Mouse (Mus musculus) MEL (cell line): ENCODE measurements around the gene Wdr1. TPM values are rescaled to one million over a fixed set of nuclear protein-coding genes. Genes with fewer than 3 reads are reported as not detected.

Source experiments
- DNase-seq: peaks from one replicate; pipeline ENCODE4 v3.0.0; 2011; ENCODE audit warnings: low read depth, low spot score
- H3K27ac ChIP-seq: 2 replicates; pipeline ENCODE4 v1.5.1; 2012; ENCODE audit warnings: low read depth, mild to moderate bottlenecking, control low read depth, low read length, moderate library complexity; ENCODE audit not compliant: control insufficient read depth
- H3K27me3 ChIP-seq, 2 experiments: fragments of 150-350 bp in 1 of 2; sonication (generic) in 1 of 2; 2 replicates each; pipeline ENCODE4 v1.6.1; 2012; ENCODE audit warnings: low read length in 2 of 2, mild to moderate bottlenecking in 2 of 2, improper control_type of control experiment in 1 of 2, moderate library complexity in 1 of 2; ENCODE audit not compliant: insufficient read depth in 2 of 2, control insufficient read depth in 1 of 2
- H3K36me3 ChIP-seq, 2 experiments: 2 replicates each; pipeline ENCODE4 v1.6.1; 2012 to 2014; ENCODE audit warnings: low read length in 2 of 2, improper control_type of control experiment in 1 of 2, inconsistent platforms in 1 of 2, mild to moderate bottlenecking in 1 of 2; ENCODE audit not compliant: insufficient read depth in 2 of 2, control insufficient read depth in 1 of 2
- H3K4me1 ChIP-seq, 2 experiments: fragments of 150-350 bp in 1 of 2; sonication (generic) in 1 of 2; 2 replicates each; pipeline ENCODE4 v1.6.1; 2012; ENCODE audit warnings: low read length in 2 of 2, improper control_type of control experiment in 1 of 2, mild to moderate bottlenecking in 1 of 2; ENCODE audit not compliant: insufficient read depth in 2 of 2, control insufficient read depth in 1 of 2
- H3K4me3 ChIP-seq, 2 experiments: fragments of 150-350 bp in 1 of 2; sonication (generic) in 1 of 2; 2 replicates each; pipeline ENCODE4 v1.5.1; 2012; ENCODE audit warnings: low read depth in 2 of 2, low read length in 2 of 2, mild to moderate bottlenecking in 2 of 2, moderate library complexity in 2 of 2, control low read depth in 1 of 2, improper control_type of control experiment in 1 of 2; ENCODE audit not compliant: control insufficient read depth in 1 of 2, insufficient read depth in 1 of 2
- H3K79me2 ChIP-seq: 2 replicates; pipeline ENCODE4 v1.6.1; 2012; ENCODE audit warnings: mild to moderate bottlenecking, low read length, moderate library complexity; ENCODE audit not compliant: control insufficient read depth, poor library complexity, insufficient read depth
- H3K9ac ChIP-seq: 2 replicates; pipeline ENCODE4 v1.6.1; 2012; ENCODE audit warnings: low read depth, mild to moderate bottlenecking, control low read depth, low read length, moderate library complexity; ENCODE audit not compliant: control insufficient read depth, poor library complexity, severe bottlenecking
- H3K9me3 ChIP-seq: fragments of 150-350 bp; sonication (generic); replicated peaks from 2 replicates; pipeline ENCODE4 v1.6.1; 2012; ENCODE audit warnings: mild to moderate bottlenecking, low read length, improper control_type of control experiment, moderate library complexity; ENCODE audit not compliant: insufficient read depth
- E2F4 ChIP-seq: IDR thresholded peaks from 2 replicates; pipeline ENCODE4 v1.6.1; 2011; ENCODE audit warnings: low read depth, low read length, improper control_type of control experiment, borderline replicate concordance
- EP300 ChIP-seq, 2 experiments: IDR thresholded peaks; 2 replicates each; pipeline ENCODE4 v1.6.1; 2011; ENCODE audit warnings: improper control_type of control experiment in 2 of 2, low read length in 2 of 2, low read depth in 1 of 2, mild to moderate bottlenecking in 1 of 2
- GABPA ChIP-seq: IDR thresholded peaks from 2 replicates; pipeline ENCODE4 v1.6.1; 2012; ENCODE audit warnings: low read depth, mild to moderate bottlenecking, inconsistent platforms, low read length, improper control_type of control experiment, moderate library complexity
- JUND ChIP-seq: IDR thresholded peaks from 2 replicates; pipeline ENCODE4 v1.6.1; 2011; ENCODE audit warnings: low read depth, mild to moderate bottlenecking, improper control_type of control experiment, low read length
- KAT2A ChIP-seq: conservative IDR thresholded peaks from 2 replicates; pipeline ENCODE4 v1.6.1; 2012; ENCODE audit warnings: low read depth, low read length, improper control_type of control experiment, inconsistent platforms
- MAFK ChIP-seq: IDR thresholded peaks from 2 replicates; pipeline ENCODE4 v1.6.1; 2011; ENCODE audit warnings: low read depth, mild to moderate bottlenecking, low read length, improper control_type of control experiment, borderline replicate concordance
- MAZ ChIP-seq: IDR thresholded peaks from 2 replicates; pipeline ENCODE4 v1.6.1; 2012; ENCODE audit warnings: low read depth, mild to moderate bottlenecking, inconsistent platforms, low read length, improper control_type of control experiment
- MEF2A ChIP-seq: IDR thresholded peaks from 2 replicates; pipeline ENCODE4 v1.6.1; 2014; ENCODE audit warnings: low read depth, mild to moderate bottlenecking, inconsistent platforms, low read length, improper control_type of control experiment; ENCODE audit not compliant: poor library complexity, insufficient replicate concordance, severe bottlenecking; ENCODE audit errors: extremely low read depth
- MXI1 ChIP-seq: IDR thresholded peaks from 2 replicates; pipeline ENCODE4 v1.6.1; 2011; ENCODE audit warnings: mild to moderate bottlenecking, low read depth, low read length, improper control_type of control experiment
- MYB ChIP-seq: IDR thresholded peaks from 2 replicates; pipeline ENCODE4 v1.6.1; 2011; ENCODE audit warnings: mild to moderate bottlenecking, low read depth, low read length, improper control_type of control experiment
- NELFE ChIP-seq: IDR thresholded peaks from 2 replicates; pipeline ENCODE4 v1.6.1; 2011; ENCODE audit warnings: low read depth, low read length, improper control_type of control experiment
- POLR2A ChIP-seq, 2 experiments: IDR thresholded peaks; 2 replicates each; pipeline ENCODE4 v1.6.1; 2011 to 2012; ENCODE audit warnings: low read length in 2 of 2, mild to moderate bottlenecking in 2 of 2, control low read depth in 1 of 2, improper control_type of control experiment in 1 of 2, low read depth in 1 of 2, moderate library complexity in 1 of 2; ENCODE audit not compliant: control insufficient read depth in 1 of 2, insufficient read depth in 1 of 2, poor library complexity in 1 of 2
- POLR2AphosphoS5 ChIP-seq: IDR thresholded peaks from 2 replicates; pipeline ENCODE4 v1.6.1; 2012; ENCODE audit warnings: low read depth, borderline replicate concordance, mild to moderate bottlenecking, inconsistent platforms, low read length, moderate library complexity, mixed read lengths
- RAD21 ChIP-seq: IDR thresholded peaks from 2 replicates; pipeline ENCODE4 v1.6.1; 2011; ENCODE audit warnings: mild to moderate bottlenecking, low read depth, low read length, improper control_type of control experiment
- TAL1 ChIP-seq: IDR thresholded peaks from 2 replicates; pipeline ENCODE4 v1.6.1; 2012; ENCODE audit warnings: mild to moderate bottlenecking, inconsistent platforms, low read length, moderate library complexity, mixed read lengths
- TCF12 ChIP-seq: IDR thresholded peaks from 2 replicates; pipeline ENCODE4 v1.6.1; 2014; ENCODE audit warnings: low read depth, mild to moderate bottlenecking, inconsistent platforms, low read length, improper control_type of control experiment, moderate library complexity
- UBTF ChIP-seq: IDR thresholded peaks from 2 replicates; pipeline ENCODE4 v1.6.1; 2012; ENCODE audit warnings: low read depth, mild to moderate bottlenecking, inconsistent platforms, low read length, improper control_type of control experiment, moderate library complexity, borderline replicate concordance; ENCODE audit not compliant: insufficient read depth
- ZKSCAN1 ChIP-seq: IDR thresholded peaks from 2 replicates; pipeline ENCODE4 v1.6.1; 2012; ENCODE audit warnings: low read depth, mild to moderate bottlenecking, inconsistent platforms, low read length, improper control_type of control experiment, moderate library complexity
- ZNF384 ChIP-seq: IDR thresholded peaks from 2 replicates; pipeline ENCODE4 v1.6.1; 2012; ENCODE audit warnings: low read depth, mild to moderate bottlenecking, inconsistent platforms, low read length, improper control_type of control experiment
- polyA plus RNA-seq, 2 experiments: library from polyadenylated mRNA; stranded (reverse) in 1 of 2; unstranded in 1 of 2; fragments of >175 nt in 1 of 2; fragments of >200 nt in 1 of 2; gene quantifications; 2 replicates each; pipeline versions ENCODE4 v1.2.1 to v1.2.4; 2012; ENCODE audit warnings: low replicate concordance in 2 of 2, low read depth in 1 of 2; ENCODE audit not compliant: insufficient read length in 2 of 2, insufficient read depth in 1 of 2, missing spikeins in 1 of 2
- total RNA-seq: library from RNA; depleted of rRNA; stranded (reverse); fragments of 300-350 nt; gene quantifications from 2 replicates; pipeline ENCODE4 v1.2.3, GENCODE M21; 2012

The Wdr1 gene
- total and polyA plus RNA-seq, 3 experiments, result 144 to 174 TPM; not detected in 1

- Histone ChIP-seq H3K27me3 (no peaks in the 10 kb centered on the region), H3K9me3 (no peaks in the 10 kb centered on the region), H3K4me3 (no peak overlapping the region), H3K36me3 (peaks cover 0 to 25% of the 10 kb centered on the region in 2 experiments; a peak in 2 of 4 replicates), H3K27ac (no peak overlapping the region), H3K9ac (no peak overlapping the region), H3K79me2 (peaks cover 35% of the 10 kb centered on the region), H3K4me1 (peaks cover 0 to 6% of the 10 kb centered on the region in 2 experiments; a peak in 2 of 4 replicates)
- peak; percentile 34 for DNase-seq
- TF ChIP-seq TAL1, result no peak
- no peak for TF ChIP-seq EP300 (IDR thresholded peaks at IDR 0.05; ENCODE audit: low read depth in 1 of 2, low read length in 2 of 2)
- no peak for TF ChIP-seq NELFE
- TF ChIP-seq JUND, result no peak
Observed at GRCm38 (mm10) chr5:38553953-38554352, 9.1 kb downstream of the Wdr1 start.

GRCm38 (mm10) chr5:38553491-38553890, 9.5 kb downstream of the Wdr1 start:
- TF ChIP-seq MAZ (no peak), KAT2A (no peak), TCF12 (no peak), UBTF (no peak), JUND (no peak), POLR2A (IDR thresholded peaks at IDR 0.05; ENCODE audit: control insufficient read depth in 1 of 2, insufficient read depth in 1 of 2, low read depth in 1 of 2, low read length in 2 of 2, poor library complexity in 1 of 2) (no peak), ZKSCAN1 (no peak), MAFK (no peak), ZNF384 (no peak), MYB (no peak), E2F4 (no peak), GABPA (no peak)
- TF ChIP-seq, all 39 proteins: peak for 0
- no peaks in the 10 kb centered on the region for H3K27me3 ChIP-seq
- H3K27ac ChIP-seq, result no peak overlapping the region
- no peak for DNase-seq
- no peak overlapping the region for H3K4me3 ChIP-seq
- no peaks in the 10 kb centered on the region for H3K9me3 ChIP-seq
- peaks cover 31% of the 10 kb centered on the region for H3K79me2 ChIP-seq
- H3K4me1 ChIP-seq, result peaks cover 0 to 7% of the 10 kb centered on the region in 2 experiments; a peak in 2 of 4 replicates
- H3K9ac ChIP-seq, result no peak overlapping the region
- peaks cover 0 to 29% of the 10 kb centered on the region in 2 experiments; a peak in 2 of 4 replicates for H3K36me3 ChIP-seq

GRCm38 (mm10) chr5:38552615-38553014, 10.4 kb downstream of the Wdr1 start:
- H3K9me3 ChIP-seq, result no peaks in the 10 kb centered on the region
- no peaks in the 10 kb centered on the region for H3K27me3 ChIP-seq
- H3K4me1 ChIP-seq, result peaks cover 0 to 7% of the 10 kb centered on the region in 2 experiments; a peak in 2 of 4 replicates
- H3K79me2 ChIP-seq, result peaks cover 23% of the 10 kb centered on the region
- H3K27ac ChIP-seq, result no peak overlapping the region
- no peak for DNase-seq
- peaks cover 0 to 35% of the 10 kb centered on the region in 2 experiments; a peak in 2 of 4 replicates for H3K36me3 ChIP-seq
- no peak for TF ChIP-seq POLR2AphosphoS5
- TF ChIP-seq KAT2A, result no peak
- TF ChIP-seq UBTF, result no peak
- TF ChIP-seq MEF2A, result no peak
- TF ChIP-seq RAD21, result no peak
- TF ChIP-seq TCF12, result no peak
- TF ChIP-seq MAFK, result no peak
- TF ChIP-seq MXI1, result no peak
- TF ChIP-seq, all 39 proteins: peak for 0
- Histone ChIP-seq H3K9ac (no peak overlapping the region), H3K4me3 (no peak overlapping the region)
